Comparison of ENCODE assay signal across 20 mouse cellular contexts in the genomic region with DNA sequence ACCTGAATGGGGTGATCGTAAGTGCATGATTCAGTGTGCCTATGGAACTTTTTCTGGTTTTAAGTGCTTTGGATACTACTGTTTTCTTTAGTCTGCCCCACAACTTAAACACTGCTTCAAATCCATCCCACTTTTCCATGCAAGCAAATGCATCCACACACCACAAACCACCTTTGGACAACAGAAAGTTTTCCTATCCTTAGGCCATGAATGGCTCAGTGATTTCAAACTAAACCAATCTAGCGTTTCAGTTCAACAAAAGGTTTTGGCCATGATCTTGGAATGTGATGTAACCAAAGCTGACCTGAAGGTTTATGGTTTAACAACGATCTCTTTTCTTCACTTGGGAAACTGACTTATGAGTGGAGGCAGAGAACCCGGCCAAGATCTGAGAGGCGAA. TPM values are rescaled to one million over a fixed set of nuclear protein-coding genes. Genes with fewer than 3 reads are reported as not detected.
DNase-seq lines count a peak whose midpoint lies in the region; ATAC-seq and TF ChIP-seq lines count a peak whose summit lies in the region.
"Had no signal": no experiment of that assay in that cellular context is flagged by ENCODE, and none has a peak within 500 bp of the region (broad histone marks: within the 10 kb centered on the region; RNA-seq: fewer than 3 reads in every experiment).

No protein-coding gene starts in this region.

- no peak for DNase-seq in kidney, adult 2 months
- no peak for DNase-seq in kidney, adult 9 months
- peak; percentile 43 for DNase-seq in kidney, postnatal 0 days (ENCODE audit: low spot score)
- DNase-seq in kidney, adult 18-20 months, result no peak
- peak; percentile 72 for DNase-seq in midbrain, embryonic 11.5 days (ENCODE audit: low spot score, missing footprints)
- DNase-seq in limb, embryonic 14.5 days (ENCODE audit: low spot score), result peak; percentile 8
- no peak for DNase-seq in ovary, postnatal 36 days (ENCODE audit: low spot score)
- DNase-seq: adrenal gland, adult 8-10 months; adrenal gland, postnatal 14 days; adrenal gland, postnatal 36 days; cerebellum, adult 11-12 months; cerebellum, adult 2 months; cerebellum, adult 9-10 months; cerebellum, postnatal 10 days; cerebellum, postnatal 25 days; forebrain, postnatal 0 days had no signal

- H3K9me3 ChIP-seq in kidney, postnatal 0 days (replicated peaks; ENCODE audit: low read length), result no peaks in the 10 kb centered on the region
- no peaks in the 10 kb centered on the region for H3K9me3 ChIP-seq in midbrain, embryonic 11.5 days (ENCODE audit: control insufficient read depth, low read length)
- H3K9me3 ChIP-seq in midbrain, embryonic 16.5 days (replicated peaks; ENCODE audit: control insufficient read depth, low read length, poor library complexity, severe bottlenecking), result no peaks in the 10 kb centered on the region
- no peaks in the 10 kb centered on the region for H3K9me3 ChIP-seq in limb, embryonic 14.5 days (ENCODE audit: control insufficient read depth, low read length)
- H3K9me3 ChIP-seq: embryonic facial prominence, embryonic 13.5 days; forebrain, embryonic 13.5 days; forebrain, embryonic 15.5 days had no signal

- H3K4me3 ChIP-seq in kidney, adult 2 months (ENCODE audit: insufficient read depth, low read depth, low read length), result no peak overlapping the region
- H3K4me3 ChIP-seq in kidney, postnatal 0 days (replicated peaks; ENCODE audit: low read depth, low read length), result no peak overlapping the region
- no peak overlapping the region for H3K4me3 ChIP-seq in midbrain, embryonic 11.5 days (ENCODE audit: low read depth, low read length)
- H3K4me3 ChIP-seq in midbrain, embryonic 16.5 days (ENCODE audit: low read depth, low read length), result no peak overlapping the region
- H3K4me3 ChIP-seq in limb, embryonic 14.5 days (replicated peaks; ENCODE audit: low read length), result no peak overlapping the region
- H3K4me3 ChIP-seq: embryonic facial prominence, embryonic 13.5 days; forebrain, embryonic 13.5 days; forebrain, embryonic 15.5 days had no signal

- H3K4me2 ChIP-seq in kidney, postnatal 0 days (ENCODE audit: low read length), result no peak overlapping the region
- no peak overlapping the region for H3K4me2 ChIP-seq in midbrain, embryonic 11.5 days
- no peak overlapping the region for H3K4me2 ChIP-seq in midbrain, embryonic 16.5 days (ENCODE audit: low read length)
- H3K4me2 ChIP-seq in limb, embryonic 14.5 days (replicated peaks; ENCODE audit: low read depth, low read length, severe bottlenecking), result no peak overlapping the region
- H3K4me2 ChIP-seq: embryonic facial prominence, embryonic 13.5 days; forebrain, embryonic 13.5 days; forebrain, embryonic 15.5 days had no signal

- 55% methylated on average over 5 of the region's 5 CpGs for WGBS in kidney, adult 2 months
- 45% methylated on average over 5 of the region's 5 CpGs for WGBS in kidney, postnatal 0 days
- 90% methylated on average over 5 of the region's 5 CpGs for WGBS in midbrain, embryonic 11.5 days
- 90% methylated on average over 5 of the region's 5 CpGs for WGBS in midbrain, embryonic 16.5 days
- 82% methylated on average over 5 of the region's 5 CpGs for WGBS in limb, embryonic 14.5 days

- no peak for ATAC-seq in kidney, postnatal 0 days (replicated peaks; ENCODE audit: low FRiP score, low read depth)
- ATAC-seq in midbrain, embryonic 11.5 days (ENCODE audit: low FRiP score), result no peak
- ATAC-seq in midbrain, embryonic 16.5 days, result no peak
- ATAC-seq in limb, embryonic 14.5 days (ENCODE audit: low FRiP score, low read depth), result no peak
- ATAC-seq: forebrain, embryonic 13.5 days; forebrain, embryonic 15.5 days; forebrain, postnatal 0 days had no signal

- no peaks in the 10 kb centered on the region for H3K27me3 ChIP-seq in kidney, adult 2 months (replicated peaks; ENCODE audit: control insufficient read depth, insufficient read depth, low read length)
- no peaks in the 10 kb centered on the region for H3K27me3 ChIP-seq in kidney, postnatal 0 days (ENCODE audit: insufficient read depth, low read length)
- no peaks in the 10 kb centered on the region for H3K27me3 ChIP-seq in midbrain, embryonic 11.5 days (ENCODE audit: control insufficient read depth, insufficient read depth, low read length)
- H3K27me3 ChIP-seq in midbrain, embryonic 16.5 days (ENCODE audit: control insufficient read depth, insufficient read depth, low read depth, low read length), result no peaks in the 10 kb centered on the region
- no peaks in the 10 kb centered on the region for H3K27me3 ChIP-seq in limb, embryonic 14.5 days (ENCODE audit: control insufficient read depth, insufficient read depth, low read length)
- H3K27me3 ChIP-seq: embryonic facial prominence, embryonic 13.5 days; forebrain, embryonic 13.5 days; forebrain, embryonic 15.5 days had no signal

- H3K27ac ChIP-seq in kidney, adult 2 months (ENCODE audit: insufficient read depth, low read depth, low read length), result peak overlapping the region; percentile 56
- no peak overlapping the region for H3K27ac ChIP-seq in kidney, postnatal 0 days
- H3K27ac ChIP-seq in midbrain, embryonic 11.5 days (ENCODE audit: low read depth, low read length), result no peak overlapping the region
- no peak overlapping the region for H3K27ac ChIP-seq in midbrain, embryonic 16.5 days (ENCODE audit: low read length)
- no peak overlapping the region for H3K27ac ChIP-seq in limb, embryonic 14.5 days (replicated peaks; ENCODE audit: low read depth, low read length)
- H3K27ac ChIP-seq: embryonic facial prominence, embryonic 13.5 days; forebrain, embryonic 13.5 days; forebrain, embryonic 15.5 days had no signal

- H3K9ac ChIP-seq in kidney, postnatal 0 days (ENCODE audit: low read depth, low read length), result no peak overlapping the region
- no peak overlapping the region for H3K9ac ChIP-seq in midbrain, embryonic 11.5 days (ENCODE audit: low read length)
- no peak overlapping the region for H3K9ac ChIP-seq in midbrain, embryonic 16.5 days (ENCODE audit: low read depth, low read length)
- H3K9ac ChIP-seq in limb, embryonic 14.5 days (ENCODE audit: low read depth, low read length, severe bottlenecking), result no peak overlapping the region
- H3K9ac ChIP-seq: embryonic facial prominence, embryonic 13.5 days; forebrain, embryonic 13.5 days; forebrain, embryonic 15.5 days; forebrain, postnatal 0 days had no signal

- H3K4me1 ChIP-seq in kidney, adult 2 months (ENCODE audit: control insufficient read depth, insufficient read depth, low read length), result peaks cover 5% of the 10 kb centered on the region; the same call in 1 of the 2 replicates
- peaks cover 7% of the 10 kb centered on the region; the same call in 1 of the 2 replicates for H3K4me1 ChIP-seq in kidney, postnatal 0 days (replicated peaks; ENCODE audit: insufficient read depth, low read length)
- H3K4me1 ChIP-seq in midbrain, embryonic 11.5 days (ENCODE audit: control insufficient read depth, insufficient read depth, low read length), result no peaks in the 10 kb centered on the region
- peaks cover 3% of the 10 kb centered on the region for H3K4me1 ChIP-seq in midbrain, embryonic 16.5 days (ENCODE audit: control insufficient read depth, insufficient read depth, low read length)
- peaks cover 6% of the 10 kb centered on the region; the same call in 1 of the 2 replicates for H3K4me1 ChIP-seq in limb, embryonic 14.5 days (ENCODE audit: control insufficient read depth, insufficient read depth, low read length)

- no peaks in the 10 kb centered on the region for H3K36me3 ChIP-seq in kidney, adult 2 months (ENCODE audit: control insufficient read depth, insufficient read depth, low read length)
- H3K36me3 ChIP-seq in kidney, postnatal 0 days (ENCODE audit: insufficient read depth, low read length), result no peaks in the 10 kb centered on the region
- no peaks in the 10 kb centered on the region for H3K36me3 ChIP-seq in midbrain, embryonic 11.5 days (ENCODE audit: control insufficient read depth, insufficient read depth, low read length)
- no peaks in the 10 kb centered on the region for H3K36me3 ChIP-seq in midbrain, embryonic 16.5 days (ENCODE audit: control insufficient read depth, insufficient read depth, low read length)
- H3K36me3 ChIP-seq in limb, embryonic 14.5 days (ENCODE audit: control insufficient read depth, insufficient read depth, low read length), result no peaks in the 10 kb centered on the region
- H3K36me3 ChIP-seq: embryonic facial prominence, embryonic 13.5 days; forebrain, embryonic 15.5 days had no signal

- no peak for TF ChIP-seq POLR2A in kidney, adult 2 months (IDR thresholded peaks at IDR 0.05; ENCODE audit: low read depth, low read length)
- TF ChIP-seq POLR2A in limb, embryonic 14.5 days (IDR thresholded peaks at IDR 0.05; ENCODE audit: borderline replicate concordance, extremely low read depth, insufficient read depth, insufficient read length), result no peak

- TF ChIP-seq CTCF in kidney, adult 2 months (conservative IDR thresholded peaks at IDR 0.05; ENCODE audit: insufficient read depth, insufficient read length, low read depth, low read length), result no peak
- TF ChIP-seq CTCF in kidney, postnatal 0 days (IDR thresholded peaks at IDR 0.05; ENCODE audit: low read depth), result no peak

RNA-seq across cellular contexts. Expression of gene Bcl2, which starts 51.6 kb away (rescaled TPM):
- polyA plus RNA-seq in kidney, adult 2 months (2012; rRNA removed), result 1.9 and 2.6 TPM in 2 replicates
- 11.7 and 13.4 TPM in 2 replicates for polyA plus RNA-seq in kidney, postnatal 0 days (2015; fragmentation: Nextera tagmentation; extraction: Ambion mirVana)
- polyA plus RNA-seq in midbrain, embryonic 11.5 days (2014; fragmentation: Nextera tagmentation; extraction: Ambion mirVana), result 5.7 and 6.2 TPM in 2 replicates
- 14.7 and 16.2 TPM in 2 replicates for polyA plus RNA-seq in midbrain, embryonic 16.5 days (2015; fragmentation: Nextera tagmentation; extraction: Ambion mirVana)
- polyA plus RNA-seq in limb, embryonic 14.5 days (2012; rRNA removed), result 8.0 TPM in 2 replicates
- 15.7 and 20.1 TPM in 2 replicates for polyA plus RNA-seq in limb, embryonic 14.5 days (2014; fragmentation: Nextera tagmentation; extraction: Ambion mirVana)

Comparison
In these comparisons a context has a peak if more than half of its experiments do, and no peak if none do; other contexts are left out.
1. DNase-seq: peak in kidney, postnatal 0 days (single experiment), midbrain, embryonic 11.5 days (single experiment) and limb, embryonic 14.5 days (single experiment); none in kidney, adult 2 months (single experiment), kidney, adult 9 months (single experiment), kidney, adult 18-20 months (single experiment) and ovary, postnatal 36 days (single experiment).